Mouse (Mus musculus) MEL (cell line): ENCODE data around the gene Kcnq4. TPM values are rescaled to one million over a fixed set of nuclear protein-coding genes. Genes with fewer than 3 reads are reported as not detected.

ENCODE experiments used
- DNase-seq: peaks from one replicate; pipeline ENCODE4 v3.0.0; 2011; ENCODE audit warnings: low read depth, low spot score
- H3K27ac ChIP-seq: 2 replicates; pipeline ENCODE4 v1.5.1; 2012; ENCODE audit warnings: low read depth, mild to moderate bottlenecking, control low read depth, low read length, moderate library complexity; ENCODE audit not compliant: control insufficient read depth
- H3K27me3 ChIP-seq, 2 experiments: fragments of 150-350 bp in 1 of 2; sonication (generic) in 1 of 2; 2 replicates each; pipeline ENCODE4 v1.6.1; 2012; ENCODE audit warnings: low read length in 2 of 2, mild to moderate bottlenecking in 2 of 2, improper control_type of control experiment in 1 of 2, moderate library complexity in 1 of 2; ENCODE audit not compliant: insufficient read depth in 2 of 2, control insufficient read depth in 1 of 2
- H3K36me3 ChIP-seq, 2 experiments: 2 replicates each; pipeline ENCODE4 v1.6.1; 2012 to 2014; ENCODE audit warnings: low read length in 2 of 2, improper control_type of control experiment in 1 of 2, inconsistent platforms in 1 of 2, mild to moderate bottlenecking in 1 of 2; ENCODE audit not compliant: insufficient read depth in 2 of 2, control insufficient read depth in 1 of 2
- H3K4me1 ChIP-seq, 2 experiments: fragments of 150-350 bp in 1 of 2; sonication (generic) in 1 of 2; 2 replicates each; pipeline ENCODE4 v1.6.1; 2012; ENCODE audit warnings: low read length in 2 of 2, improper control_type of control experiment in 1 of 2, mild to moderate bottlenecking in 1 of 2; ENCODE audit not compliant: insufficient read depth in 2 of 2, control insufficient read depth in 1 of 2
- H3K4me3 ChIP-seq, 2 experiments: fragments of 150-350 bp in 1 of 2; sonication (generic) in 1 of 2; 2 replicates each; pipeline ENCODE4 v1.5.1; 2012; ENCODE audit warnings: low read depth in 2 of 2, low read length in 2 of 2, mild to moderate bottlenecking in 2 of 2, moderate library complexity in 2 of 2, control low read depth in 1 of 2, improper control_type of control experiment in 1 of 2; ENCODE audit not compliant: control insufficient read depth in 1 of 2, insufficient read depth in 1 of 2
- H3K79me2 ChIP-seq: 2 replicates; pipeline ENCODE4 v1.6.1; 2012; ENCODE audit warnings: mild to moderate bottlenecking, low read length, moderate library complexity; ENCODE audit not compliant: control insufficient read depth, poor library complexity, insufficient read depth
- H3K9ac ChIP-seq: 2 replicates; pipeline ENCODE4 v1.6.1; 2012; ENCODE audit warnings: low read depth, mild to moderate bottlenecking, control low read depth, low read length, moderate library complexity; ENCODE audit not compliant: control insufficient read depth, poor library complexity, severe bottlenecking
- H3K9me3 ChIP-seq: fragments of 150-350 bp; sonication (generic); replicated peaks from 2 replicates; pipeline ENCODE4 v1.6.1; 2012; ENCODE audit warnings: mild to moderate bottlenecking, low read length, improper control_type of control experiment, moderate library complexity; ENCODE audit not compliant: insufficient read depth
- BHLHE40 ChIP-seq: IDR thresholded peaks from 2 replicates; pipeline ENCODE4 v1.6.1; 2012; ENCODE audit warnings: low read depth, mild to moderate bottlenecking, inconsistent platforms, low read length, improper control_type of control experiment, borderline replicate concordance
- CTCF ChIP-seq, 3 experiments: IDR thresholded peaks in 2 of 3; conservative IDR thresholded peaks in 1 of 3; 2 replicates each; pipeline ENCODE4 v1.5.1; 2011 to 2012; ENCODE audit warnings: low read length in 3 of 3, low read depth in 2 of 3, mild to moderate bottlenecking in 2 of 3, improper control_type of control experiment in 1 of 3, inconsistent platforms in 1 of 3, mixed read lengths in 1 of 3, moderate library complexity in 1 of 3; ENCODE audit not compliant: control insufficient read depth in 1 of 3, insufficient read depth in 1 of 3, poor library complexity in 1 of 3, severe bottlenecking in 1 of 3
- EP300 ChIP-seq, 2 experiments: IDR thresholded peaks; 2 replicates each; pipeline ENCODE4 v1.6.1; 2011; ENCODE audit warnings: improper control_type of control experiment in 2 of 2, low read length in 2 of 2, low read depth in 1 of 2, mild to moderate bottlenecking in 1 of 2
- GABPA ChIP-seq: IDR thresholded peaks from 2 replicates; pipeline ENCODE4 v1.6.1; 2012; ENCODE audit warnings: low read depth, mild to moderate bottlenecking, inconsistent platforms, low read length, improper control_type of control experiment, moderate library complexity
- GATA1 ChIP-seq: IDR thresholded peaks from 2 replicates; pipeline ENCODE4 v1.6.1; 2011; ENCODE audit warnings: low read depth, low read length, improper control_type of control experiment
- HCFC1 ChIP-seq: IDR thresholded peaks from 2 replicates; pipeline ENCODE4 v1.6.1; 2012; ENCODE audit warnings: low read depth, mild to moderate bottlenecking, inconsistent platforms, low read length, improper control_type of control experiment, moderate library complexity
- MAX ChIP-seq: IDR thresholded peaks from 2 replicates; pipeline ENCODE4 v1.6.1; 2011; ENCODE audit warnings: low read length, improper control_type of control experiment
- MAZ ChIP-seq: IDR thresholded peaks from 2 replicates; pipeline ENCODE4 v1.6.1; 2012; ENCODE audit warnings: low read depth, mild to moderate bottlenecking, inconsistent platforms, low read length, improper control_type of control experiment
- MYB ChIP-seq: IDR thresholded peaks from 2 replicates; pipeline ENCODE4 v1.6.1; 2011; ENCODE audit warnings: mild to moderate bottlenecking, low read depth, low read length, improper control_type of control experiment
- MYC ChIP-seq: IDR thresholded peaks from 2 replicates; pipeline ENCODE4 v1.6.1; 2011; ENCODE audit warnings: low read depth, mild to moderate bottlenecking, low read length, improper control_type of control experiment, moderate library complexity
- NELFE ChIP-seq: IDR thresholded peaks from 2 replicates; pipeline ENCODE4 v1.6.1; 2011; ENCODE audit warnings: low read depth, low read length, improper control_type of control experiment
- POLR2A ChIP-seq, 2 experiments: IDR thresholded peaks; 2 replicates each; pipeline ENCODE4 v1.6.1; 2011 to 2012; ENCODE audit warnings: low read length in 2 of 2, mild to moderate bottlenecking in 2 of 2, control low read depth in 1 of 2, improper control_type of control experiment in 1 of 2, low read depth in 1 of 2, moderate library complexity in 1 of 2; ENCODE audit not compliant: control insufficient read depth in 1 of 2, insufficient read depth in 1 of 2, poor library complexity in 1 of 2
- POLR2AphosphoS2 ChIP-seq: IDR thresholded peaks from 2 replicates; pipeline ENCODE4 v1.6.1; 2011; ENCODE audit warnings: low read length, improper control_type of control experiment
- RCOR1 ChIP-seq: IDR thresholded peaks from 2 replicates; pipeline ENCODE4 v1.6.1; 2012; ENCODE audit warnings: low read depth, mild to moderate bottlenecking, inconsistent platforms, low read length, improper control_type of control experiment
- SIN3A ChIP-seq: IDR thresholded peaks from 2 replicates; pipeline ENCODE4 v1.6.1; 2012; ENCODE audit warnings: low read length, improper control_type of control experiment, inconsistent platforms
- SMC3 ChIP-seq: IDR thresholded peaks from 2 replicates; pipeline ENCODE4 v1.6.1; 2011; ENCODE audit warnings: low read depth, low read length, improper control_type of control experiment
- TBP ChIP-seq: IDR thresholded peaks from 2 replicates; pipeline ENCODE4 v1.8.0; 2011; ENCODE audit warnings: low read depth, low read length, improper control_type of control experiment
- UBTF ChIP-seq: IDR thresholded peaks from 2 replicates; pipeline ENCODE4 v1.6.1; 2012; ENCODE audit warnings: low read depth, mild to moderate bottlenecking, inconsistent platforms, low read length, improper control_type of control experiment, moderate library complexity, borderline replicate concordance; ENCODE audit not compliant: insufficient read depth
- USF1 ChIP-seq: IDR thresholded peaks from 2 replicates; pipeline ENCODE4 v1.6.1; 2014; ENCODE audit warnings: low read depth, mild to moderate bottlenecking, inconsistent platforms, low read length, improper control_type of control experiment, moderate library complexity
- USF2 ChIP-seq, 2 experiments: IDR thresholded peaks; 2 replicates each; pipeline ENCODE4 v1.6.1; 2011 to 2012; ENCODE audit warnings: improper control_type of control experiment in 2 of 2, low read length in 2 of 2, borderline replicate concordance in 1 of 2, inconsistent platforms in 1 of 2, low read depth in 1 of 2, mild to moderate bottlenecking in 1 of 2; ENCODE audit not compliant: insufficient read depth in 1 of 2
- ZC3H11A ChIP-seq: IDR thresholded peaks from 2 replicates; pipeline ENCODE4 v1.6.1; 2012; ENCODE audit warnings: low read depth, mild to moderate bottlenecking, inconsistent platforms, low read length, improper control_type of control experiment
- ZKSCAN1 ChIP-seq: IDR thresholded peaks from 2 replicates; pipeline ENCODE4 v1.6.1; 2012; ENCODE audit warnings: low read depth, mild to moderate bottlenecking, inconsistent platforms, low read length, improper control_type of control experiment, moderate library complexity
- ZMIZ1 ChIP-seq: IDR thresholded peaks from 2 replicates; pipeline ENCODE4 v1.6.1; 2012; ENCODE audit warnings: low read depth, mild to moderate bottlenecking, inconsistent platforms, low read length, improper control_type of control experiment, moderate library complexity
- ZNF384 ChIP-seq: IDR thresholded peaks from 2 replicates; pipeline ENCODE4 v1.6.1; 2012; ENCODE audit warnings: low read depth, mild to moderate bottlenecking, inconsistent platforms, low read length, improper control_type of control experiment
- polyA plus RNA-seq, 2 experiments: library from polyadenylated mRNA; stranded (reverse) in 1 of 2; unstranded in 1 of 2; fragments of >175 nt in 1 of 2; fragments of >200 nt in 1 of 2; gene quantifications; 2 replicates each; pipeline versions ENCODE4 v1.2.1 to v1.2.4; 2012; ENCODE audit warnings: low replicate concordance in 2 of 2, low read depth in 1 of 2; ENCODE audit not compliant: insufficient read length in 2 of 2, insufficient read depth in 1 of 2, missing spikeins in 1 of 2
- total RNA-seq: library from RNA; depleted of rRNA; stranded (reverse); fragments of 300-350 nt; gene quantifications from 2 replicates; pipeline ENCODE4 v1.2.3, GENCODE M21; 2012

The Kcnq4 gene
- total and polyA plus RNA-seq, 3 experiments: 0.07 TPM; not detected in 2

DNA sequence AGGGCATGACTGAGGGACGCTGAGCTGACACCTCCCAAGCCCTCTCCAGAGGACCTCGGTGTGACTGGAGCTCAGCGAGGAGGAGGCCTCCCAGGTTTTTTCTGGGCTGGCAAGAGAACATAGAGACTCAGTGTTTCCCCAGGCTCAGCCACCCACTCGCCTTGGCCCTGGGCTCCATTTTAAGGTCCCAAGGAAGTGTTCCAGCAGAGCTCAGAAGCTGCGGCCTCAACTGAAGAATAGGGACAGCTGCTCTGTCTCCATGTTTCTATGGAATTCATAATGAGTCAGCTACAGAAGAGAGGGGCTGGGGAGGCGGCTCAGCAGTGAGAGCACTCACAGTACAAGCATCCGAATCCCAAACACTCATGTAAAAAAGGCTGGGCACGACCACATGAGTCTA is 30.8 kb downstream of the Kcnq4 start:
- Histone ChIP-seq H3K4me3 (no peak overlapping the region), H3K36me3 (no peaks in the 10 kb centered on the region), H3K27me3 (peaks cover 0 to 5% of the 10 kb centered on the region in 2 experiments; a peak in 3 of 4 replicates), H3K79me2 (no peaks in the 10 kb centered on the region), H3K9me3 (no peaks in the 10 kb centered on the region), H3K4me1 (no peaks in the 10 kb centered on the region), H3K27ac (no peak overlapping the region), H3K9ac (no peak overlapping the region)
- no peak for DNase-seq
- no peak for TF ChIP-seq POLR2AphosphoS2
- no peak for TF ChIP-seq ZMIZ1
- TF ChIP-seq MYB: no peak
- TF ChIP-seq MAX: no peak
- no peak for TF ChIP-seq RCOR1
- no peak for TF ChIP-seq ZC3H11A
- TF ChIP-seq SIN3A: no peak
- TF ChIP-seq CTCF (IDR thresholded peaks at IDR 0.05 in 2 of 3, conservative IDR thresholded peaks at IDR 0.05 in 1 of 3; ENCODE audit: control insufficient read depth in 1 of 3, insufficient read depth in 1 of 3, low read depth in 2 of 3, low read length in 3 of 3, poor library complexity in 1 of 3, severe bottlenecking in 1 of 3): no peak
- TF ChIP-seq GABPA: no peak
- no peak for TF ChIP-seq EP300 (IDR thresholded peaks at IDR 0.05; ENCODE audit: low read depth in 1 of 2, low read length in 2 of 2)
- TF ChIP-seq ZNF384: no peak
- TF ChIP-seq BHLHE40: no peak
- TF ChIP-seq POLR2A (IDR thresholded peaks at IDR 0.05; ENCODE audit: control insufficient read depth in 1 of 2, insufficient read depth in 1 of 2, low read depth in 1 of 2, low read length in 2 of 2, poor library complexity in 1 of 2): no peak
- TF ChIP-seq UBTF: no peak
- no peak for TF ChIP-seq HCFC1
- TF ChIP-seq NELFE: no peak
- TF ChIP-seq MAZ: no peak
- no peak for TF ChIP-seq USF2 (IDR thresholded peaks at IDR 0.05; ENCODE audit: borderline replicate concordance in 1 of 2, insufficient read depth in 1 of 2, low read depth in 1 of 2, low read length in 2 of 2)
- no peak for TF ChIP-seq GATA1
- TF ChIP-seq TBP: no peak

DNA sequence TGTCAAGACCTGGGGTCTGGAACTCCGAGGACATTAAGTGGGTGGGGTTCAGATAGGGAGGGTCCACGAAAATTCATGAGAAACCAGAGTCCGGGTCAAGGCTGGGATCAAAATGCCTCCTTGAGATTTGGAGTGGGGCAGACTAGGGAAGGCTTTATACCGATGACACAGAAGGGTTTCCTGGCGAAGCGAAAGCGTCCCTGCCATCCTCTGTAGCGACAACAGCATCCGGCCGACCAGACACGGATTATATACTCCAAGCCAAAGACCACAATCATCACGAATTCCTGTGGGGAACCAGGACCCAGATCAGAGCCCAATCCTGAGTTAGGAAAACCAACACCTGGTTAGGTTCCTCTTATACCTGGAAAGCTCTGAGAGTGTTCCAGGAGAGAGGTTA is 31.6 kb downstream of the Kcnq4 start:
- TF ChIP-seq MYC: no peak
- no peak for TF ChIP-seq NELFE
- TF ChIP-seq USF1: no peak
- no peak for TF ChIP-seq SMC3
- no peak for TF ChIP-seq ZKSCAN1
- no peak for TF ChIP-seq ZC3H11A

More for the DNA sequence above, 31.6 kb downstream of the Kcnq4 start:
- Histone ChIP-seq H3K79me2 (no peaks in the 10 kb centered on the region), H3K9me3 (no peaks in the 10 kb centered on the region), H3K4me1 (no peaks in the 10 kb centered on the region), H3K9ac (no peak overlapping the region), H3K36me3 (no peaks in the 10 kb centered on the region), H3K27me3 (peaks cover 0 to 2% of the 10 kb centered on the region in 2 experiments; a peak in 3 of 4 replicates), H3K27ac (no peak overlapping the region), H3K4me3 (no peak overlapping the region)
- DNase-seq: no peak
